Mouse (Mus musculus): ENCODE measurements around the gene Spcs2. TPM values are rescaled to one million over a fixed set of nuclear protein-coding genes. Genes with fewer than 3 reads are reported as not detected.

Gene Spcs2
- total and polyA plus RNA-seq, 2 experiments from 2014 or later: 79.1 to 146 TPM

- peaks cover 13% of the 10 kb centered on the region for H3K4me1 ChIP-seq (ENCODE audit: control insufficient read depth, insufficient read depth)
- TF ChIP-seq EP300 (IDR thresholded peaks at IDR 0.05; ENCODE audit: low read depth): no peak
- TF ChIP-seq CTCF (IDR thresholded peaks at IDR 0.05; ENCODE audit: low read depth): no peak
- H3K9me3 ChIP-seq (replicated peaks; ENCODE audit: control insufficient read depth, low read length): no peaks in the 10 kb centered on the region
- no peak overlapping the region for H3K27ac ChIP-seq (ENCODE audit: low read depth)
- H3K27me3 ChIP-seq (ENCODE audit: control insufficient read depth, insufficient read depth, low read length): no peaks in the 10 kb centered on the region
- 80% methylated on average over 7 of the region's 7 CpGs for whole genome bisulfite sequencing
- H3K9ac ChIP-seq (replicated peaks; ENCODE audit: low read depth, low read length): no peak overlapping the region
- H3K36me3 ChIP-seq (replicated peaks; ENCODE audit: control insufficient read depth, insufficient read depth, low read length): peaks cover 30% of the 10 kb centered on the region
- no peak overlapping the region for H3K4me2 ChIP-seq (ENCODE audit: low read depth, low read length)
- no peak overlapping the region for H3K4me3 ChIP-seq (ENCODE audit: low read depth, low read length)
- no peak for ATAC-seq (ENCODE audit: insufficient read depth, low read depth)
- no peak for DNase-seq (ENCODE audit: low spot score)
Observed at GRCm38 (mm10) chr7:99853350-99853749, 9.9 kb downstream of the Spcs2 start.

DNA sequence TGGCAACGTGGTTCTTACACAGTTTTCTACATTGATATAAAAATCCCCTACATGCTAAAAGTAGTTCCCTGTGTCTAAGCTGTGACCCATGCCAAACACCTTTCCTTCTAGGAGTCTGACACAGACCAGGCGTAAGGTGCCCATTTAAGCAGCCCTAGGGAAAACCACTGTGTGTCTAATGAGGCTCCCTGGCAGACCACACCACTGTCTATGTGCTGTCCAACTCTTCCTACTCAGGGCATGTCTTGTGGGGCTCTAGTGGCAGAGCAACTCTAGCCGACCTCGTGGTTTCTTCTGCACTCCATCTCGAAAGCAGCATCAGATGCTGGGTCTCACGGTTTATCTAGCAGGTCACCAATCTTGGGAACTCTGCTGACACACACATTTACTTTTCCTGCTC lies 11.6 kb downstream of the Spcs2 start:
- H3K4me3 ChIP-seq (ENCODE audit: low read depth, low read length): no peak overlapping the region
- H3K27ac ChIP-seq (ENCODE audit: low read depth): no peak overlapping the region
- WGBS: 72% methylated on average over 6 of the region's 6 CpGs
- no peak overlapping the region for H3K9ac ChIP-seq (replicated peaks; ENCODE audit: low read depth, low read length)
- peaks cover 43% of the 10 kb centered on the region for H3K36me3 ChIP-seq (replicated peaks; ENCODE audit: control insufficient read depth, insufficient read depth, low read length)
- H3K9me3 ChIP-seq (replicated peaks; ENCODE audit: control insufficient read depth, low read length): no peaks in the 10 kb centered on the region
- no peak for ATAC-seq (ENCODE audit: insufficient read depth, low read depth)
- DNase-seq (ENCODE audit: low spot score): no peak
- no peaks in the 10 kb centered on the region for H3K27me3 ChIP-seq (ENCODE audit: control insufficient read depth, insufficient read depth, low read length)
- TF ChIP-seq EP300 (IDR thresholded peaks at IDR 0.05; ENCODE audit: low read depth): no peak
- no peak for TF ChIP-seq CTCF (IDR thresholded peaks at IDR 0.05; ENCODE audit: low read depth)
- 0 out of 2 replicates have a peak, but pooled peaks cover 5% of the 10 kb centered on the region for H3K4me1 ChIP-seq (ENCODE audit: control insufficient read depth, insufficient read depth)
- H3K4me2 ChIP-seq (ENCODE audit: low read depth, low read length): no peak overlapping the region

DNA sequence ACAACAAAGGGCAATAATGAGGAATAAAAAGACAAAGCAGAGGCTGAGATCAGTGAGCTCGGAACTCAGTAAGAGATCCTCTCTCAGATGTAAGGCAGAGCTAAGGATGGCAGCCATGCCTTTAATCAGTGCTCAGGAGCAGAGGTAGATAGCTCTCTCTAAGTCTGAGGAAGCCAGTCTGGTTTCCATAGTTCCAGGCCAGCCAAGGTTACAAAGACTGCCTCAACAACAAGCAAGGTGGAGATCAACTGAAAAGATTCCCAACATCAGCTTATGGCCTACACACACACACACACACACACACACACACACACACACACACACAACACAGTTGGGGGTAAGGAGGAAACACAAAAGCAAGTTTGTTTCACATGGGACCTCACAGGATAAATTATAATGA lies 12.1 kb downstream of the Spcs2 start:
- TF ChIP-seq CTCF (IDR thresholded peaks at IDR 0.05; ENCODE audit: low read depth): no peak
- no peak for TF ChIP-seq EP300 (IDR thresholded peaks at IDR 0.05; ENCODE audit: low read depth)
- ATAC-seq (ENCODE audit: insufficient read depth, low read depth) (no peak), DNase-seq (ENCODE audit: low spot score) (no peak)
- Histone ChIP-seq H3K4me2 (ENCODE audit: low read depth, low read length) (no peak overlapping the region), H3K4me1 (ENCODE audit: control insufficient read depth, insufficient read depth) (peaks cover 8% of the 10 kb centered on the region; the same call in 1 of the 2 replicates), H3K9ac (replicated peaks; ENCODE audit: low read depth, low read length) (no peak overlapping the region), H3K36me3 (replicated peaks; ENCODE audit: control insufficient read depth, insufficient read depth, low read length) (peaks cover 47% of the 10 kb centered on the region), H3K4me3 (ENCODE audit: low read depth, low read length) (no peak overlapping the region), H3K9me3 (replicated peaks; ENCODE audit: control insufficient read depth, low read length) (no peaks in the 10 kb centered on the region), H3K27ac (ENCODE audit: low read depth) (no peak overlapping the region), H3K27me3 (ENCODE audit: control insufficient read depth, insufficient read depth, low read length) (no peaks in the 10 kb centered on the region)
- WGBS: 65% methylated on average over 1 of the region's 1 CpGs

- Histone ChIP-seq H3K27ac (ENCODE audit: low read depth) (no peak overlapping the region), H3K27me3 (ENCODE audit: control insufficient read depth, insufficient read depth, low read length) (no peaks in the 10 kb centered on the region), H3K36me3 (replicated peaks; ENCODE audit: control insufficient read depth, insufficient read depth, low read length) (peaks cover 43% of the 10 kb centered on the region), H3K4me2 (ENCODE audit: low read depth, low read length) (no peak overlapping the region), H3K4me1 (ENCODE audit: control insufficient read depth, insufficient read depth) (peaks cover 13% of the 10 kb centered on the region), H3K9me3 (replicated peaks; ENCODE audit: control insufficient read depth, low read length) (no peaks in the 10 kb centered on the region), H3K9ac (replicated peaks; ENCODE audit: low read depth, low read length) (no peak overlapping the region), H3K4me3 (ENCODE audit: low read depth, low read length) (no peak overlapping the region)
- no peak for ATAC-seq (ENCODE audit: insufficient read depth, low read depth)
- 92% methylated on average over 5 of the region's 5 CpGs for WGBS
- TF ChIP-seq CTCF (IDR thresholded peaks at IDR 0.05; ENCODE audit: low read depth) (no peak), EP300 (IDR thresholded peaks at IDR 0.05; ENCODE audit: low read depth) (no peak)
- DNase-seq (ENCODE audit: low spot score): no peak
Observed at GRCm38 (mm10) chr7:99850534-99850933, 12.7 kb downstream of the Spcs2 start.

GRCm38 (mm10) chr7:99845533-99846236 lies 17.6 kb downstream of the Spcs2 start:
- Histone ChIP-seq H3K36me3 (replicated peaks; ENCODE audit: control insufficient read depth, insufficient read depth, low read length) (peaks cover 65% of the 10 kb centered on the region), H3K4me1 (ENCODE audit: control insufficient read depth, insufficient read depth) (peaks cover 13% of the 10 kb centered on the region), H3K4me3 (ENCODE audit: low read depth, low read length) (no peak overlapping the region), H3K4me2 (ENCODE audit: low read depth, low read length) (0 out of 2 replicates have a peak overlapping the region, but pooled peaks have one; percentile 9), H3K27ac (ENCODE audit: low read depth) (peak overlapping the region; percentile 78), H3K9me3 (replicated peaks; ENCODE audit: control insufficient read depth, low read length) (no peaks in the 10 kb centered on the region), H3K27me3 (ENCODE audit: control insufficient read depth, insufficient read depth, low read length) (no peaks in the 10 kb centered on the region), H3K9ac (replicated peaks; ENCODE audit: low read depth, low read length) (no peak overlapping the region)
- peak; percentile 77 for DNase-seq (ENCODE audit: low spot score)
- TF ChIP-seq EP300 (IDR thresholded peaks at IDR 0.05; ENCODE audit: low read depth) (no peak), CTCF (IDR thresholded peaks at IDR 0.05; ENCODE audit: low read depth) (no peak)
- peak; percentile 62; the same call in 1 of the 2 replicates for ATAC-seq (ENCODE audit: insufficient read depth, low read depth)
- 68% methylated on average over 8 of the region's 8 CpGs for WGBS

- Histone ChIP-seq H3K27me3 (ENCODE audit: control insufficient read depth, insufficient read depth, low read length) (no peaks in the 10 kb centered on the region), H3K4me2 (ENCODE audit: low read depth, low read length) (no peak overlapping the region), H3K36me3 (replicated peaks; ENCODE audit: control insufficient read depth, insufficient read depth, low read length) (peaks cover 47% of the 10 kb centered on the region), H3K4me1 (ENCODE audit: control insufficient read depth, insufficient read depth) (peaks cover 21% of the 10 kb centered on the region), H3K4me3 (ENCODE audit: low read depth, low read length) (no peak overlapping the region), H3K9me3 (replicated peaks; ENCODE audit: control insufficient read depth, low read length) (no peaks in the 10 kb centered on the region), H3K9ac (replicated peaks; ENCODE audit: low read depth, low read length) (no peak overlapping the region), H3K27ac (ENCODE audit: low read depth) (peak overlapping the region; percentile 71)
- TF ChIP-seq CTCF (IDR thresholded peaks at IDR 0.05; ENCODE audit: low read depth) (peak; percentile 18), EP300 (IDR thresholded peaks at IDR 0.05; ENCODE audit: low read depth) (no peak)
- ATAC-seq (ENCODE audit: insufficient read depth, low read depth) (no peak), DNase-seq (ENCODE audit: low spot score) (no peak)
- WGBS: 80% methylated on average over 3 of the region's 3 CpGs
Observed at GRCm38 (mm10) chr7:99838241-99838640, 25.0 kb downstream of the Spcs2 start.

All from heart, postnatal 0 days (tissue).